Mouse (Mus musculus) heart, embryonic 12.5 days (tissue): ENCODE data around the gene Stip1. TPM values are rescaled to one million over a fixed set of nuclear protein-coding genes. Genes with fewer than 3 reads are reported as not detected.
A peak's percentile ranks its signal among the peaks of the same experiment; 100 is the strongest.

Experiments used
- ATAC-seq: fragments of 200-750 bp; cut with Nextera tagmentation; 2 replicates; pipeline ENCODE4 v1.8.0; 2017; ENCODE audit warnings: moderate TSS enrichment, moderate library complexity; ENCODE audit not compliant: insufficient number of reproducible peaks, low FRiP score
- H3K27ac ChIP-seq: fragments of 300-500 bp; sonication (generic); 2 replicates; pipeline ENCODE4 v1.5.1; 2016; ENCODE audit warnings: mild to moderate bottlenecking, moderate library complexity; ENCODE audit not compliant: poor library complexity, severe bottlenecking
- H3K27me3 ChIP-seq: fragments of 300-500 bp; sonication (generic); replicated peaks from 2 replicates; pipeline ENCODE4 v1.6.1; 2016; ENCODE audit warnings: mild to moderate bottlenecking, moderate library complexity
- H3K36me3 ChIP-seq: fragments of 300-500 bp; sonication (generic); 2 replicates; pipeline ENCODE4 v1.6.1; 2016; ENCODE audit warnings: mild to moderate bottlenecking, moderate library complexity
- H3K4me1 ChIP-seq: fragments of 300-500 bp; sonication (generic); replicated peaks from 2 replicates; pipeline ENCODE4 v1.6.1; 2016; ENCODE audit warnings: mild to moderate bottlenecking
- H3K4me2 ChIP-seq: fragments of 300-500 bp; sonication (generic); 2 replicates; pipeline ENCODE4 v1.6.1; 2016; ENCODE audit warnings: mild to moderate bottlenecking, moderate library complexity
- H3K4me3 ChIP-seq: fragments of 300-500 bp; sonication (generic); 2 replicates; pipeline ENCODE4 v1.5.1; 2016; ENCODE audit warnings: mild to moderate bottlenecking
- H3K9ac ChIP-seq: fragments of 300-500 bp; sonication (generic); 2 replicates; pipeline ENCODE4 v1.6.1; 2016; ENCODE audit warnings: mild to moderate bottlenecking, moderate library complexity
- H3K9me3 ChIP-seq: fragments of 300-500 bp; sonication (generic); replicated peaks from 2 replicates; pipeline ENCODE4 v1.6.1; 2016; ENCODE audit warnings: mild to moderate bottlenecking, moderate library complexity
- WGBS: fragments of 180-500 bp; shearing (Covaris S2); methylation state at CpG from one replicate; pipeline ENCODE4 v1.1.7; 2016; 5-methylcytosine and 5-hydroxymethylcytosine counted together
- polyA plus RNA-seq: library from polyadenylated mRNA; unstranded; fragments of >200 nt; fragmentation: Nextera tagmentation; extraction: Ambion mirVana; gene quantifications from 2 replicates; pipeline ENCODE4 v1.2.1, GENCODE M21; 2016

The Stip1 gene
- polyA plus RNA-seq, 1 experiment from 2014 or later: 236 TPM

DNA sequence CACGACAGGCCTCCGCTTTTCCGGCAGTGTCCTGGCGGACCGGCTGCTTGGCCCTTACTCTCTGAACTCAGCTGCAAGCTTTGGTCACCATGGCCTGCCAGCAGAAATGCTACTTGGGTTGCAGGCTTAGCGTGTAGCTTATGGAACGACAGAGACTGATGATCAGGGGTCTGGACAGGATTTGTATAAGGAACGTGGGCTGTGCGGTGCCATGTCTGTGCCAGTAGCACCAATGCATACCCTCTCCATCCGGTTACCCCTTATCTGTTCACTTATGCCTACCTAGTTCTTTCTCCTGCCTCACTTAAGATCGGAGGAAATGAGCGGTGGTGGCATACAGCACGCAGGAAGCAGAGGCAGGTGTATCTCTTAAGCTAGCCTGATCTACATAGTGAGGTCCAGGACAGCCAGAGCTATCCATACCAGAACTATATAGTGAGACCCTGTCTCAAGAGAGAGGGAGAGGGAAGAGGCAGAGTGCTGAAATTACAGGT, 917 bp upstream of the Stip1 start:
- Histone ChIP-seq H3K9me3 (no peaks in the 10 kb centered on the region), H3K4me2 (peak overlapping the region; percentile 75), H3K4me3 (peak overlapping the region; percentile 93), H3K4me1 (peaks cover 37% of the 10 kb centered on the region), H3K27me3 (no peaks in the 10 kb centered on the region), H3K9ac (peak overlapping the region; percentile 84), H3K36me3 (no peaks in the 10 kb centered on the region), H3K27ac (peak overlapping the region; percentile 90)
- WGBS: 21% methylated on average over 13 of the region's 13 CpGs
- ATAC-seq: peak; percentile 5; the same call in 1 of the 2 replicates

DNA sequence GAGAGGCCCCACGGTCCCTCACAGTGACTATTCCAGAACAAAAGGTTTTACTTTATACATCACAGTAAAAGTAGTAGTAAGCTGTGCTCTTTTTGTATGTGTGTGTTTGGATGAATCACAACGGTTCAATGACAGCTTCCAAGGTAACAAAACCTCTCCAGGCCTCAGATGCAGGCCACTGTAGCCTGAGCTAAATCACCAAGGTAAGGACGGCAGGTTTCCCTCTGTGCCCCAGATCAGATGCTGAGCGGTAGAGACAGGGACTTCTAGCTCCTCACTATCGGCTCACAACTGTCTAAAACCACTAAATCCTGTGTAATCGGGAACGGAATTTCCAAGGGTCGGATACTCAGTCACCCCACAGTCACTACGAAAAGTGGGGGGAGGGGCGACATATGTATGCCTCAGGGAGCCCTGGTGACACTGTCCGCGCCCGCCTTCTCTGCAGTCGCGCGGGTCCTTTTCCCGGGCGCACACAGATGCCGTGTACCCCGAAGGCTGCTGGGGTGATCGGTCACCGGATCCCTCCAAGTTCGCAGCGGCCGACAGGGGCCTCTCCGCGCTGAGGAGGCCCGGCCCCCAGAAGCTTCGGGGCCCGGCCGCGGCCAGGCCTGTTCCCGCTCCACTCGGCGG, 563 bp downstream of the Stip1 start:
- H3K27ac ChIP-seq: peak overlapping the region; percentile 90
- H3K27me3 ChIP-seq: no peaks in the 10 kb centered on the region
- peaks cover 13% of the 10 kb centered on the region for H3K36me3 ChIP-seq
- peaks cover 31% of the 10 kb centered on the region for H3K4me1 ChIP-seq
- peak; percentile 13 for ATAC-seq
- H3K4me2 ChIP-seq: peak overlapping the region; percentile 91
- peak overlapping the region; percentile 93 for H3K4me3 ChIP-seq
- WGBS: 2% methylated on average over 35 of the region's 35 CpGs
- no peaks in the 10 kb centered on the region for H3K9me3 ChIP-seq
- H3K9ac ChIP-seq: peak overlapping the region; percentile 99

DNA sequence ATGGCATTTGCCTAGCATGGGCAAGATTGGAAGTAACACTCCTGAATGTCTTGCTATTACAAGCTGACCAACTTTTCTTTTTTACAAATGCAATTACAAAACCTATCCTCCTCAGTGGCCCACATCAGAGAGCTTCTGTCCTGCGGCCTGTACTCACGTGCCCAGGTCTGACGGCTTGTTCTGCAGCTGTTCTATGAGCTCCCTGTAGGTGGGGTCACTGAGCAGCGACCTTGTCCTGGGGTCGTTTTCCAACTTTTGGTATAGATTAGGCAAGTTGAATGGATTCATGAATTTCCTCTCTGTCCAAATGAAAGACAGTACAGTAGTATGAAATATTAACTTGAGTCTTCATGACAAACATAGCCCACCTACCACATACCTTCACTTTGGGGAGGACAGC, 5.8 kb downstream of the Stip1 start:
- Histone ChIP-seq H3K36me3 (peaks cover 63% of the 10 kb centered on the region), H3K4me1 (peaks cover 23% of the 10 kb centered on the region), H3K9me3 (no peaks in the 10 kb centered on the region), H3K4me2 (no peak overlapping the region), H3K27ac (no peak overlapping the region), H3K9ac (no peak overlapping the region), H3K4me3 (no peak overlapping the region), H3K27me3 (no peaks in the 10 kb centered on the region)
- WGBS: 92% methylated on average over 5 of the region's 5 CpGs
- no peak for ATAC-seq

DNA sequence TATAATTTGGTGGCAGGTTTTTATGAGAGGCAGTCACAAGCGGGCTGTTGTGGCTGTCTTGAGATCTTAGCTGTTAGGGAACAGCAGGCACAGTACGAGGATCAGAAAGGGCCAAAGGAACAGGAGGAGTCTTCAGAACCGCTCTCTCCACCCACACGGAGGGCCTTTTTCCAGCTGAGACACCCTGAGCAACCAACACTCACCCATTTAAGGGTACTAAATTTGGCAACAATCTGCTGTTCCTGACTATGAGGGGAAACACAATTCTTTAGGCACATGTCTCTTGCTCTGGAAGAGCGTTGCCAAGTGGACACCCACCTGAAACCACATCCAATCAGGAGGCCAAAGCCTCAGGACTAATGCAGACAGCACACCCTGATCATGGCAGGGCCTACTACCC, 10.2 kb downstream of the Stip1 start:
- no peaks in the 10 kb centered on the region for H3K9me3 ChIP-seq
- ATAC-seq: no peak
- H3K27ac ChIP-seq: no peak overlapping the region
- H3K4me3 ChIP-seq: no peak overlapping the region
- H3K36me3 ChIP-seq: peaks cover 94% of the 10 kb centered on the region
- no peaks in the 10 kb centered on the region for H3K4me1 ChIP-seq
- no peak overlapping the region for H3K4me2 ChIP-seq
- WGBS: 92% methylated on average over 5 of the region's 5 CpGs
- H3K9ac ChIP-seq: no peak overlapping the region
- no peaks in the 10 kb centered on the region for H3K27me3 ChIP-seq

DNA sequence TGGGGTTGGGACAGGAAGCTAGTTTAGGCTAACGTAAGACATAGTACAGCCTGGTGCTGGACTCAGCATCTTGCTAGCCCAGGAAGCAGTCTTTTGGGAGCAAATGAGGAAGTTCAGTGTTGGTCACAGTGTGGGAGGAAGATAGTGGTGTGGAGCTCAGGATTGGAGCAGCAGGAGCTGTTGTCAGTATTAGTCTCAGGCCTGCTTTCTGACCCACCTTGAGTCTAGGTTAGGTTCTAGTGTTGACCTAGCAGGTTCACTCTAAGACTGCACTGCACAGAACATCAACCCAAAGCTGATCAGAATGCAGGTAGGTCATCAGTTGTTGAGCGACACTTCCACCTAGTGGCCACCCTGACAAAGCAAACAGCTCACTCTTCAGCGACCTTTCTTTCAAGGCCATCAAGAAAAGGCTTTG, 19.5 kb downstream of the Stip1 start:
- 40% methylated on average over 3 of the region's 3 CpGs for WGBS
- no peaks in the 10 kb centered on the region for H3K9me3 ChIP-seq
- no peak overlapping the region for H3K9ac ChIP-seq
- ATAC-seq: no peak
- H3K27me3 ChIP-seq: no peaks in the 10 kb centered on the region
- H3K4me3 ChIP-seq: no peak overlapping the region
- H3K4me2 ChIP-seq: no peak overlapping the region
- H3K36me3 ChIP-seq: peaks cover 64% of the 10 kb centered on the region
- no peak overlapping the region for H3K27ac ChIP-seq
- H3K4me1 ChIP-seq: peaks cover 23% of the 10 kb centered on the region

DNA sequence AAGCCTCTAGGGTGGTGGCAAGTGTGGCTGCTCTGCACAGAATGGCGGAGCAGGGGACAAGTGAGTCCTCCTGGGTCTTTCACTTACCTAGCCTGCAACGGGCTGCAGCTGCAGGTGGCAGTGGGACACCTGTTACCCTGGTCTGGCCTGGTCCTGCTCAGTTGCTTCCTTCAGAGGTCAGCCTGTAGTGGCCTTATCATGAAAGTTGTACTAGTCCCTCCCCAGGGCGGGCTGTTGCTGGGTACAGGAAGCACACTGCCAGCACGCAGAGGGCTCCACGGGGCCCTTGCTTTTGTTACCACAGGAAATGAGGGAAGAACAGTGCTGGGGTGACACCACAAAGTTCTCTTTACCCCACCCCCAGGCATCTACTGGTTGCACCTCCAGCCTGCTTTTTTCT, 20.6 kb downstream of the Stip1 start, which contains the start of gene Fermt3:
Gene Fermt3, minus strand, starts transcription at position 279 of the 400 bp plus-strand sequence.
- Histone ChIP-seq H3K9me3 (no peaks in the 10 kb centered on the region), H3K27ac (peak within 1 kb of the TSS; percentile 26), H3K4me3 (0 out of 2 replicates have a peak within 1 kb of the TSS, but pooled peaks have one; percentile 10), H3K27me3 (no peaks in the 10 kb centered on the region), H3K4me1 (peaks cover 23% of the 10 kb centered on the region), H3K9ac (no peak within 1 kb of the TSS), H3K4me2 (peak within 1 kb of the TSS; percentile 24), H3K36me3 (peaks cover 54% of the 10 kb centered on the region)
- WGBS: 58% methylated on average over 5 of the region's 5 CpGs
- ATAC-seq: peak; percentile 72

DNA sequence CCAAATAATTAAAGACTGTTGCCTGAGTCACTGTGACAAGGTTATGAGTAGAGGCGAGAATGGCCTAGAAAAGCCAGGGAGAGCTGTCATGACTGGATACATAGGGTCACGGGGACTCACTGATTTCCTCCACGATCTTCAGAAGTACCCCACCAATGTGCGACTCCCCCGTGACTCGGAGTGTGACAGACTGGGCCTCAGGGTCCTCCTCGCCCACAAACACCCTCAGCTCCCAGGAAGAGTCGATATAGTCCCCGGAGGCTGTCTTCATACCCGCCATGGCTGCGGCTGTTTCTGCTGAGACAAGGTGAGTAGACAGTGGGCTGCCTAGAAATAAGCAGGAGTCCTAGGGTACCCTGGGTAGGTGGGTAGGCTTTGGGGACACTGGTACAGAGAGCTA, 21.2 kb downstream of the Stip1 start:
- peaks cover 49% of the 10 kb centered on the region for H3K36me3 ChIP-seq
- H3K4me3 ChIP-seq: 0 out of 2 replicates have a peak overlapping the region, but pooled peaks have one; percentile 10
- no peaks in the 10 kb centered on the region for H3K9me3 ChIP-seq
- WGBS: 74% methylated on average over 11 of the region's 11 CpGs
- peak overlapping the region; percentile 24 for H3K4me2 ChIP-seq
- H3K4me1 ChIP-seq: peaks cover 23% of the 10 kb centered on the region
- H3K27me3 ChIP-seq: no peaks in the 10 kb centered on the region
- H3K9ac ChIP-seq: no peak overlapping the region
- H3K27ac ChIP-seq: no peak overlapping the region; the same call in 1 of the 2 replicates
- ATAC-seq: no peak

DNA sequence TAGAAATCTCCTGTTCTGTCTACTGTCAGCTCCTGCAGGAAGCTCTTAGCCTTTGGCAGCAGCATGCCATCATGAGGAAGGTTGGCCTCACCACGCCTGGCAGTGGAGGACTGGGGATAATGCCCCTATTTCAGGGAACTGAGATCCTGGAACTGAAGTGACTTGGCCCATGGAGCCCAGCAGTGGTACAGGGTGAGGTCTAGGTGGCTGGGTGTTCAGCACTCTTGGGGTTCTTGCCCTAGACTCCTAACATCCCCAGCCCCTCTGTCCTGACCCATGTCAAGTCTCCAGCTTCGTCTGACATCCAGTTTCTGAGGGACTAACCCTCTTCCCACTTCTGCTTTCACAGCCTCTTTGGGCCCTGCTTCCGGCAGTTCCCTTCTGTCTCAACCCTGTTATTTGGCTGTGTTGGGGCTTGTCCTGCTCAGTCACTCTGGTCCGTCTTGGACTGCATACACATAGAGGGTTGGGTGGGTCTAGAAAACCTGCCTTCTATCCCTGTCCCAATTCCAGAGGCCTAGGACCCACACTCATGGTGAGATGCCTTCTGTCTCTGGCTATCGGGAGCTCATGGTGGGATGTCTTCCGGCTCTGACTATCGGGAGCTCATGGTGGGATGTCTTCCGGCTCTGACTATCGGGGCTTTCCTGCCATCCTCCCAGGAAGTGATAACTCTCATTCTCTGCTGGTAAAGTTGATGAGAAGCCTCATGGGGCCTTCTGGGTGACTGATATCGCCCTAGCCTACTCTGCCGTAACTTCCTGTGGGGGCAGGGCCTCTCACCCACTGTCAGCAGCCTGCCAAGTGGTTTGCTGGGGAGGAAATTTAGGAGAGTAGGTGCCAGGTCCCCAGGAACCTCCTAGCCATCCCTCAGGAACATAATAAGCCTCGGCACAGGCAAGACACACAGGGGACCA, 22.0 kb downstream of the Stip1 start:
- 51% methylated on average over 12 of the region's 12 CpGs for WGBS
- ATAC-seq: peak; percentile 26; the same call in 1 of the 2 replicates
- Histone ChIP-seq H3K9me3 (no peaks in the 10 kb centered on the region), H3K4me3 (0 out of 2 replicates have a peak overlapping the region, but pooled peaks have one; percentile 10), H3K27ac (0 out of 2 replicates have a peak overlapping the region, but pooled peaks have one; percentile 26), H3K36me3 (peaks cover 42% of the 10 kb centered on the region), H3K9ac (no peak overlapping the region), H3K4me1 (peaks cover 23% of the 10 kb centered on the region), H3K27me3 (no peaks in the 10 kb centered on the region), H3K4me2 (peak overlapping the region; percentile 24)

DNA sequence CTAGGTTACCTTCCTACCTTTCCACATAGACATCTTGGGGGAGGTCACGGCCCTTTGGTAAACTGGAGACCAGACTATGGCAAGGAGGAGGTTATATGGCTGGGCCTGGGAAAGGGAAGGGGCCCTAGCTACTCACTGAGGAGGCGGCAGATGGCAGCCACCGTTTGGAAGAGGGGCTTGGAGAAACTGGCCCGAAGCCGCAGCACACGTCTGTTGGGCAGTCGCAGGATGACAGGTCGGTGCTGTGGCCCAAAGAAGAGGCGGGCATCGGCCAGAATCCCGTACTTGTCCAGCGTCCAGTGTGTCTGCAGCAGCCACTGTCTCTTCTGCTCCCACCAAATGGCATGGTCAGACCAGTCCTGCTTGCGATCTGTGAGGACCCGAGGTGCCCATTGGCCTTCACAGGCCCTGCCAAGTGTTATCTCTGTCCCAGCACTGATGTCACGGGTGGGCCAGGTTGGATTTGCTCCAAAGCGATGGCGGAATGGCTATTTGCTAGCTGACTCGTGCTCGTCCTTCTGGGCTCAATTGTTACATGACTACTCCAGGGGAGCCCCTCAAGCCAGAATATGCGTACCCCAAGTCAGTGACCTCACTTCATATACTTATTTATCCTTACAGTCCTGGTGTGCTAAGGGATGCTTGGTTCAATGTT, 25.2 kb downstream of the Stip1 start:
- H3K9me3 ChIP-seq: no peaks in the 10 kb centered on the region
- H3K4me1 ChIP-seq: peaks cover 22% of the 10 kb centered on the region
- H3K4me3 ChIP-seq: no peak overlapping the region
- no peak overlapping the region for H3K9ac ChIP-seq
- no peak for ATAC-seq
- 80% methylated on average over 20 of the region's 20 CpGs for WGBS
- H3K4me2 ChIP-seq: no peak overlapping the region
- H3K27ac ChIP-seq: no peak overlapping the region
- H3K27me3 ChIP-seq: no peaks in the 10 kb centered on the region
- peaks cover 13% of the 10 kb centered on the region for H3K36me3 ChIP-seq

DNA sequence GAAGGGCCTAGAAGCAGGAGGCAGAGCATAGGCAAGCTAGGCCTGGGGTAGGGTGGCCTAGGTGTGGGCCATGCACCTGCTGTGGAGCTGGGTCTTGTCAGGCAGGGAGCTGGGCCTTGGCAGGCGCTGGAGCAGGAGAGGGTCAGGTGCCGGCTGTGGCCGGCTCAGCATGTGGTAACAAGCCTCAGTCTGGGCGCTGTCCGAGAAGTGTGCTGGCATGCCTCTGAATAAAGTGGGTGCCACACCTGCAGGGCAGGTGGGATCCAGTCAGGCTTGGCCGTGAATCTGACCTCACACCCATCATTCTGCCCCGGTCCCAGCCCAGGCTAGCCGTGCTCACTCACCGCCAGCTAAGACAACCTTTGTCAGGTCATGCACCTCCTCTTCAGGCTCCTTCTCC, 25.8 kb downstream of the Stip1 start:
- 85% methylated on average over 9 of the region's 9 CpGs for WGBS
- Histone ChIP-seq H3K9me3 (no peaks in the 10 kb centered on the region), H3K4me3 (no peak overlapping the region), H3K36me3 (peaks cover 7% of the 10 kb centered on the region), H3K4me1 (peaks cover 16% of the 10 kb centered on the region), H3K27me3 (no peaks in the 10 kb centered on the region), H3K27ac (no peak overlapping the region), H3K9ac (no peak overlapping the region), H3K4me2 (no peak overlapping the region)
- no peak for ATAC-seq
